Mouse (Mus musculus): ENCODE results near the gene Gm49361. TPM values are rescaled to one million over a fixed set of nuclear protein-coding genes. Genes with fewer than 3 reads are reported as not detected.

The Gm49361 gene
- polyA plus RNA-seq, 1 experiment from 2014 or later = not detected

DNA sequence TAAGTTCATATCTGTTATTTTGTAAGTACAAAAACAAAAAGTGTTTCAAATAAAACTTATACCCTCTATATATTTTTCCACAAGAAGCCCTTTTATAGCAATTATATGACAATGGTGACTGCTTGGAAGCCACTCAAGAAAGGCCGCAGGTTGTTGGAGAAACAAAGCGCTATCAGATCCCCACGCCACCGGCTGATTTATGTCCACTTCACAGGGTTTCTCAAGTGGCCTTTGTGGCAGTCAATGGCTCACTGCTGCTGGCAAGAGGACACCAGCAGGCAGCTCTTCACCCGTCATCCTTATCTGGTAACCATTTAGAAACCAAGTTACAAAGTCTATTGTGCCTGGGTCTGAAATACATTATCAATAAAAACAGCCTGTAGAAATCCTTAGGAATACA lies 111.8 kb downstream of the Gm49361 start:
- no peak overlapping the region for H3K9ac ChIP-seq (ENCODE audit: low read depth, low read length)
- H3K4me1 ChIP-seq (ENCODE audit: control insufficient read depth, insufficient read depth, low read length) = no peaks in the 10 kb centered on the region
- H3K36me3 ChIP-seq (ENCODE audit: control insufficient read depth, insufficient read depth, low read length) = peaks cover 5% of the 10 kb centered on the region
- no peak for ATAC-seq (ENCODE audit: low FRiP score, low TSS enrichment)
- H3K4me2 ChIP-seq (replicated peaks; ENCODE audit: low read depth, low read length) = no peak overlapping the region
- no peak overlapping the region for H3K4me3 ChIP-seq (ENCODE audit: low read length)
- no peak overlapping the region for H3K27ac ChIP-seq (ENCODE audit: low read depth, low read length)
- no peaks in the 10 kb centered on the region for H3K9me3 ChIP-seq (ENCODE audit: control insufficient read depth, low read length)
- no peaks in the 10 kb centered on the region for H3K27me3 ChIP-seq (ENCODE audit: control insufficient read depth, insufficient read depth, low read length)
- WGBS = 32% methylated on average over 5 of the region's 5 CpGs

DNA sequence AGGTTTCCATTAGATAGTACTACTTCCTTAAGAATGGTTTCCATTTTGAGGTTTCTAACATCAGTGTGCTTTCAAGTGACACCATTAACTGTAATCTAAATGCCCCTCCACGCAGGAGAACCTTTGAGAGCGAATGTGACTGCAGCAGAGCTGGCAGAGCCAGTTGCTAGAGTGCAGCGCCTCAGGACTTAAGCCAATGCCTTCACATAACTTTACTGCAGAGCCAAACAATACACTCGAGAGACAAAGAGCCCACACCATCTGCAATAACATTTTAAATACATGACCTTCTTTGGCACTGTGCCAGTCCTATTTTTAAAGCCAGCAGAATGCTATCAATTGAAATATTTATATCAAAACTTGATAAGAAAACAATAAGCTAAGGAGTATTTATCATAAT lies 116.3 kb downstream of the Gm49361 start:
- no peak overlapping the region for H3K4me3 ChIP-seq (ENCODE audit: low read length)
- H3K4me1 ChIP-seq (ENCODE audit: control insufficient read depth, insufficient read depth, low read length) = no peaks in the 10 kb centered on the region
- H3K9me3 ChIP-seq (ENCODE audit: control insufficient read depth, low read length) = no peaks in the 10 kb centered on the region
- no peak for ATAC-seq (ENCODE audit: low FRiP score, low TSS enrichment)
- H3K4me2 ChIP-seq (replicated peaks; ENCODE audit: low read depth, low read length) = no peak overlapping the region
- peaks cover 38% of the 10 kb centered on the region for H3K36me3 ChIP-seq (ENCODE audit: control insufficient read depth, insufficient read depth, low read length)
- WGBS = 73% methylated on average over 4 of the region's 4 CpGs
- H3K27ac ChIP-seq (ENCODE audit: low read depth, low read length) = no peak overlapping the region
- H3K9ac ChIP-seq (ENCODE audit: low read depth, low read length) = no peak overlapping the region
- no peaks in the 10 kb centered on the region for H3K27me3 ChIP-seq (ENCODE audit: control insufficient read depth, insufficient read depth, low read length)

DNA sequence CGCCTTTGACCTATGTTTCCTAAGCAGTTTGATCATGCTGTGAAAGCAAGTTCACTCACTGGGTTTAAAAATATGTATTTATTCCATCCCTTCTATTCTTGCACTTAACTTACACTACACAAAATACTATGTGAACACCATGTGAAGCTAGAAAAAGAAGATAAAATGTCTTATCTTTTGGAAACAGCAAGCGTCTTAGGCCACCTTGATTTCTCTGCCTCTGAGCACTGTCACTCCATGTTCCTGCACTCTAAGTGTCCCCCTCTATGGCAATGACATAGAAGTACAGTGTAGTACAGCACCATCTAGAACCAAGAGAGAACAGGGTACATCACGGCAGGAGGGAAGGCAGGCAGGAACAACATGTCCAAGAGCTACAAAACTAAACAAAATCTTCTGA lies 123.0 kb downstream of the Gm49361 start:
- no peak for ATAC-seq (ENCODE audit: low FRiP score, low TSS enrichment)
- H3K27ac ChIP-seq (ENCODE audit: low read depth, low read length) = no peak overlapping the region
- H3K9ac ChIP-seq (ENCODE audit: low read depth, low read length) = no peak overlapping the region
- no peaks in the 10 kb centered on the region for H3K4me1 ChIP-seq (ENCODE audit: control insufficient read depth, insufficient read depth, low read length)
- H3K27me3 ChIP-seq (ENCODE audit: control insufficient read depth, insufficient read depth, low read length) = no peaks in the 10 kb centered on the region
- no peak overlapping the region for H3K4me3 ChIP-seq (ENCODE audit: low read length)
- H3K4me2 ChIP-seq (replicated peaks; ENCODE audit: low read depth, low read length) = no peak overlapping the region
- no peaks in the 10 kb centered on the region for H3K9me3 ChIP-seq (ENCODE audit: control insufficient read depth, low read length)
- 89% methylated on average over 3 of the region's 3 CpGs for WGBS
- H3K36me3 ChIP-seq (ENCODE audit: control insufficient read depth, insufficient read depth, low read length) = peaks cover 43% of the 10 kb centered on the region

DNA sequence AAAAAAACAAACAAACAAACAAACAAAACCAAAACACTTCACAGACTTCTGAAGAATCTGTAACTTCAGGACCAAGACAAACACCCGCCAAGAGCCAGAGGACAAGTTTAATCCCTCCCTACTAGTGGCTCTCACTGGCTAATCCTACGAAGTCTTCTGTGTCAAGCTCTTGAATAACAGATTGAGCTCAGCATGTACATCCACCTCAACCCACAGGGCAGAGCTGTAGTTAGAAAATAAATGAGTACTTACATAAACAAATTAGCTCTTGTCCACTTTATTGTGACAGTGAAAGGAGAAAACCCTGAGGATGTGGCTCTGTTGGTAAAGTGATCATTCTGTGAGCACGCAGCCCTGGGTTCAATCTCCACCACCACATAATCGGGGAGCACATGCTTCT lies 124.2 kb downstream of the Gm49361 start:
- H3K27ac ChIP-seq (ENCODE audit: low read depth, low read length) = no peak overlapping the region
- H3K4me2 ChIP-seq (replicated peaks; ENCODE audit: low read depth, low read length) = no peak overlapping the region
- H3K27me3 ChIP-seq (ENCODE audit: control insufficient read depth, insufficient read depth, low read length) = no peaks in the 10 kb centered on the region
- 78% methylated on average over 4 of the region's 4 CpGs for WGBS
- no peak overlapping the region for H3K4me3 ChIP-seq (ENCODE audit: low read length)
- H3K36me3 ChIP-seq (ENCODE audit: control insufficient read depth, insufficient read depth, low read length) = peaks cover 38% of the 10 kb centered on the region
- H3K9ac ChIP-seq (ENCODE audit: low read depth, low read length) = no peak overlapping the region
- H3K4me1 ChIP-seq (ENCODE audit: control insufficient read depth, insufficient read depth, low read length) = no peaks in the 10 kb centered on the region
- H3K9me3 ChIP-seq (ENCODE audit: control insufficient read depth, low read length) = no peaks in the 10 kb centered on the region
- ATAC-seq (ENCODE audit: low FRiP score, low TSS enrichment) = no peak

DNA sequence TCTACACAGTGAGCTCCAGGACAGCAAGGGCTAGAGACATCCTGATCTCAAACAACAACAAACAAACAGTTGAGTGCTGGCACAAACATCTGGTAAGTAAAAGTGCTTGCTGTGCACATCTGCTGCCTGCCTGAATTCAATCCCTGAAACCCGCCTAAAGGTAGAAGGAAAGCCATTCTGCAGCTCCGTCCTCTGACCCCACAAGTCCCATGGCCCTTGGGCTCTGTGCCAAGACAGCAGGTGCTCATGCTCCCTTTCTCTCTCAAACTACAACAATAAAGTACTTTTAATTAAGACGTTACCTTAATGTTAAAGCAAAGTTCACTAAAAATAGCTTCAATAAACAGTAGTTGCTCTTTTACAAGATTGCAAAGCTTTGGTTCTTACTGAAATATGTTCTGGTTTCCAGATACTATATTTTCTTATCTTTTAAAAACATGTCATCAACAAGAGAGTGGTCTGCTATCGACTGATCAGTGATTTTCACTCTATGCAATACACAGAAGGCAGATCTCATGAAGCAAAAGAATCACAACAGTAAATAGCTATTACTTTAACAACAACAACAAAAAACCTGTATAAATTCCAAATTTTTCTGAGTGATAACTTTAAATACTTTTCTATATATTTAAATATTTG lies 125.2 kb downstream of the Gm49361 start:
- Histone ChIP-seq H3K27ac (ENCODE audit: low read depth, low read length) (no peak overlapping the region), H3K4me3 (ENCODE audit: low read length) (no peak overlapping the region), H3K9ac (ENCODE audit: low read depth, low read length) (no peak overlapping the region), H3K9me3 (ENCODE audit: control insufficient read depth, low read length) (no peaks in the 10 kb centered on the region), H3K36me3 (ENCODE audit: control insufficient read depth, insufficient read depth, low read length) (peaks cover 32% of the 10 kb centered on the region), H3K4me1 (ENCODE audit: control insufficient read depth, insufficient read depth, low read length) (no peaks in the 10 kb centered on the region), H3K27me3 (ENCODE audit: control insufficient read depth, insufficient read depth, low read length) (no peaks in the 10 kb centered on the region), H3K4me2 (replicated peaks; ENCODE audit: low read depth, low read length) (no peak overlapping the region)
- ATAC-seq (ENCODE audit: low FRiP score, low TSS enrichment) = no peak
- 62% methylated on average over 4 of the region's 4 CpGs for WGBS

DNA sequence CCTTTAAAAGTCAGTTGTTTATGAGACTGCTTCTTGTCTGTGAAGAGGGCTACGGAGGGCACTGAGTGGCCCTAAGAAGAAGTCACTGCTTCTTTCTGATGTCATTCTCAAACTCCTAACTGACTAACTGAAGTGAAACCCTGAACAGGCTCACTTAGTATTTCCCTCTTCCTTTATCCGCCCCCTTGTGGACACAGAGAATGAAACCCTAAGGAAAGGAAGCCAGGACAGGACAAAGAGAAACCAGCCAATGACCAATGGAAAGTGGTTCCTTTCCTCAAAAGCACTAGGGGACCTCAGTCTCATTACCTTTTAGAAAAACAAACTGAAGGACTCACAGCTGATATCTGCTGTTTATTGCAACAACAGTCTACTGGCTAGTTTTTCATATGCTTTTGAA lies 126.4 kb downstream of the Gm49361 start:
- Histone ChIP-seq H3K4me2 (replicated peaks; ENCODE audit: low read depth, low read length) (no peak overlapping the region), H3K27me3 (ENCODE audit: control insufficient read depth, insufficient read depth, low read length) (no peaks in the 10 kb centered on the region), H3K9ac (ENCODE audit: low read depth, low read length) (no peak overlapping the region), H3K9me3 (ENCODE audit: control insufficient read depth, low read length) (no peaks in the 10 kb centered on the region), H3K4me1 (ENCODE audit: control insufficient read depth, insufficient read depth, low read length) (no peaks in the 10 kb centered on the region), H3K27ac (ENCODE audit: low read depth, low read length) (no peak overlapping the region), H3K36me3 (ENCODE audit: control insufficient read depth, insufficient read depth, low read length) (peaks cover 28% of the 10 kb centered on the region), H3K4me3 (ENCODE audit: low read length) (no peak overlapping the region)
- ATAC-seq (ENCODE audit: low FRiP score, low TSS enrichment) = 0 out of 2 replicates have a peak, but pooled peaks have one; percentile 20
- 53% methylated on average over 2 of the region's 2 CpGs for WGBS

DNA sequence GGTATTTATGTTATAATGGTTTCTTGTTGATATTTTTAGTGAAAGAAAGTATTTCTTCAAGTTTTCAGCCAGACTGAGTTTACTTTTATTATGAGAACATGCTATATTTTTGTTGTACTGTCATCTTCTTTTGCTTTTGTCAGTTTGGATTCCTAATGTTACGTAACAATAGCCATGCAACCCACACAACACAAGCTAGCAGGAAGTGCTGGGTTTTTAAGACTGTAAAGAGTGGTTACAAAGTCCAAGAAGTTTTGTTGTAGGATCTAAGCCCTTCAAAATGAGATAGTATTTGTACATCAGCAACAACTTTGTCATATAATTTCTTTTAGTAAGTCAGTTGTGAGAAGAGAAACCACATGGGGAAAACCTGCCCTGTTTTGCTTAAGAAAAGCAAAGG lies 128.2 kb downstream of the Gm49361 start:
- H3K9me3 ChIP-seq (ENCODE audit: control insufficient read depth, low read length) = no peaks in the 10 kb centered on the region
- no peaks in the 10 kb centered on the region for H3K4me1 ChIP-seq (ENCODE audit: control insufficient read depth, insufficient read depth, low read length)
- no peak overlapping the region for H3K4me2 ChIP-seq (replicated peaks; ENCODE audit: low read depth, low read length)
- ATAC-seq (ENCODE audit: low FRiP score, low TSS enrichment) = no peak
- H3K36me3 ChIP-seq (ENCODE audit: control insufficient read depth, insufficient read depth, low read length) = peaks cover 16% of the 10 kb centered on the region; the same call in 1 of the 2 replicates
- WGBS = 96% methylated on average over 1 of the region's 1 CpGs
- no peaks in the 10 kb centered on the region for H3K27me3 ChIP-seq (ENCODE audit: control insufficient read depth, insufficient read depth, low read length)
- no peak overlapping the region for H3K4me3 ChIP-seq (ENCODE audit: low read length)
- no peak overlapping the region for H3K27ac ChIP-seq (ENCODE audit: low read depth, low read length)
- H3K9ac ChIP-seq (ENCODE audit: low read depth, low read length) = no peak overlapping the region

DNA sequence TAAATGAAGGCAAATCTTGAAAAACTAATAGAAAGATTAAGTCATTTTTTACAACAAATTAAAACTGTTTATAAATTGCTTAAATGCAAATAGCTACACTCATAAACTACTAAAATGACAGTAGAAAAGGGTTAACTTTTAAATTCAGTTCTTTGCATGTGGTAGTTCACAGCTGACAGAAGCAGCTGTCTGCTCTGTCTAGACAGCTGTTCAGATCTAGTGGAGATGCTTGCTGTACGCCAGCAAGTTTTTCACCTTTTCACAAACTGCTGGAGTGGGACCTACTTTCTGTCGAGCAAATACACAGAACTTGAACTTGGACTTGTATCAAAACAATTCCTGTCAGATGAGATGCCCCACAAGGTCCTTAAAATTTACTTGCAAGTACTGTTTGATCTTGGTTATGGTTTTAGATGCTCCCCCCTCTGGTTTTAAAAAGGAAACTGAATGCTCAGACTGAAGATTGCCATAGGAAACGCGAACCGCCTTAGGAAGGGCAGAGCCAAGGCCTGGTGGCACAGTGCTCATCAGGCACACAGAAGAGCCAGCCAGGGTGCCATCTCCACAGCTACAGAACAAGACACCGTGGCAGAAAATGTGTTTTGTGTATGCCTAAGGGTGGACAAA lies 129.5 kb downstream of the Gm49361 start:
- H3K4me1 ChIP-seq (ENCODE audit: control insufficient read depth, insufficient read depth, low read length) = no peaks in the 10 kb centered on the region
- no peak overlapping the region for H3K4me2 ChIP-seq (replicated peaks; ENCODE audit: low read depth, low read length)
- no peak overlapping the region for H3K9ac ChIP-seq (ENCODE audit: low read depth, low read length)
- no peak for ATAC-seq (ENCODE audit: low FRiP score, low TSS enrichment)
- no peaks in the 10 kb centered on the region for H3K27me3 ChIP-seq (ENCODE audit: control insufficient read depth, insufficient read depth, low read length)
- WGBS = 82% methylated on average over 6 of the region's 6 CpGs
- H3K27ac ChIP-seq (ENCODE audit: low read depth, low read length) = no peak overlapping the region
- H3K4me3 ChIP-seq (ENCODE audit: low read length) = no peak overlapping the region
- peaks cover 14% of the 10 kb centered on the region; the same call in 1 of the 2 replicates for H3K36me3 ChIP-seq (ENCODE audit: control insufficient read depth, insufficient read depth, low read length)
- no peaks in the 10 kb centered on the region for H3K9me3 ChIP-seq (ENCODE audit: control insufficient read depth, low read length)

DNA sequence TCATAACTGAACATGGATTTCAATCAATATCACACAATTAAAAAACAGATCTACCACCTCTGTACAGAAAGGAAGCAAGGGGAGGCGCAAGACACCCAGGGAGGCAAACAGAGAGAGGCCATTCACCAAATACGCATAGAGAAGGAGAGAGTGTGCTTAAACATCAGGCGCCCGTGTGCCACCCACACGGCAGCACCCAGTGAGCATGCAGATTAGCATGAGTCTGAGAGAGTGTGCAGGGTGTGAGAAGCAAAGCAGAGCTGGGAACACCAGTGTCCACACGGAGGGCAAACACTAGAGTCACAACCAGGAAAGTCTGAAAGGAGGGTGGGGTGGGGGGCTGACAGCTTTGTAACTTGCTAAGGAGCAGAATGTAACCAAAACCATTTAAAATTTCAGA lies 130.1 kb downstream of the Gm49361 start:
- Histone ChIP-seq H3K27ac (ENCODE audit: low read depth, low read length) (no peak overlapping the region), H3K9me3 (ENCODE audit: control insufficient read depth, low read length) (no peaks in the 10 kb centered on the region), H3K4me1 (ENCODE audit: control insufficient read depth, insufficient read depth, low read length) (no peaks in the 10 kb centered on the region), H3K9ac (ENCODE audit: low read depth, low read length) (no peak overlapping the region), H3K27me3 (ENCODE audit: control insufficient read depth, insufficient read depth, low read length) (no peaks in the 10 kb centered on the region), H3K4me3 (ENCODE audit: low read length) (no peak overlapping the region), H3K4me2 (replicated peaks; ENCODE audit: low read depth, low read length) (no peak overlapping the region), H3K36me3 (ENCODE audit: control insufficient read depth, insufficient read depth, low read length) (peaks cover 14% of the 10 kb centered on the region; the same call in 1 of the 2 replicates)
- no peak for ATAC-seq (ENCODE audit: low FRiP score, low TSS enrichment)
- 91% methylated on average over 6 of the region's 6 CpGs for WGBS
